Mouse (Mus musculus) heart, embryonic 10.5 days (tissue): Measurements from ENCODE around the gene Dock8. TPM values are rescaled to one million over a fixed set of nuclear protein-coding genes. Genes with fewer than 3 reads are reported as not detected.
"Not testable (repeated sequence)": the region's sequence is repeated elsewhere in the genome, so short reads cannot be mapped to it uniquely, and the experiment has no call there.

Source experiments
- DNase-seq: peaks from one replicate; pipeline ENCODE4 v3.0.0-alpha.2; 2017; ENCODE audit warnings: low spot score
- H3K27ac ChIP-seq: fragments of 300-500 bp; sonication (generic); 2 replicates; pipeline ENCODE4 v1.5.1; 2016; ENCODE audit warnings: mild to moderate bottlenecking
- H3K27me3 ChIP-seq: fragments of 300-500 bp; sonication (generic); 2 replicates; pipeline ENCODE4 v1.6.1; 2016; ENCODE audit warnings: mild to moderate bottlenecking; ENCODE audit not compliant: poor library complexity, insufficient read depth, severe bottlenecking
- H3K36me3 ChIP-seq: fragments of 300-500 bp; sonication (generic); 2 replicates; pipeline ENCODE4 v1.6.1; 2016; ENCODE audit warnings: mild to moderate bottlenecking, moderate library complexity
- H3K4me1 ChIP-seq: fragments of 300-500 bp; sonication (generic); 2 replicates; pipeline ENCODE4 v1.6.1; 2016; ENCODE audit warnings: mild to moderate bottlenecking
- H3K4me3 ChIP-seq: fragments of 300-500 bp; sonication (generic); 2 replicates; pipeline ENCODE4 v1.5.1; 2016; ENCODE audit warnings: mild to moderate bottlenecking, moderate library complexity
- H3K9me3 ChIP-seq: fragments of 300-500 bp; sonication (generic); 2 replicates; pipeline ENCODE4 v1.6.1; 2016; ENCODE audit warnings: mild to moderate bottlenecking, moderate library complexity
- WGBS: fragments of 180-500 bp; shearing (Covaris S2); methylation state at CpG from one replicate; pipeline ENCODE4 v1.1.7; 2016; 5-methylcytosine and 5-hydroxymethylcytosine counted together
- polyA plus RNA-seq: library from polyadenylated mRNA; unstranded; fragments of >200 nt; fragmentation: Nextera tagmentation; extraction: Ambion mirVana; gene quantifications from 2 replicates; pipeline ENCODE4 v1.2.1, GENCODE M21; 2016

Dock8 gene
- polyA plus RNA-seq, 1 experiment from 2014 or later, result 3.3 TPM

- Histone ChIP-seq H3K27me3 (peaks cover 8% of the 10 kb centered on the region), H3K4me3 (no peak overlapping the region), H3K9me3 (no peaks in the 10 kb centered on the region), H3K27ac (no peak overlapping the region), H3K36me3 (no peaks in the 10 kb centered on the region), H3K4me1 (peaks cover 4% of the 10 kb centered on the region; the same call in 1 of the 2 replicates)
- WGBS, result 62% methylated on average over 1 of the region's 1 CpGs
- no peak for DNase-seq
Measured at GRCm38 (mm10) chr19:25006686-25007085, 7.4 kb downstream of the Dock8 start.

GRCm38 (mm10) chr19:25008509-25008908 lies 9.2 kb downstream of the Dock8 start:
- no peaks in the 10 kb centered on the region for H3K9me3 ChIP-seq
- WGBS, result 78% methylated on average over 2 of the region's 2 CpGs
- DNase-seq, result no peak
- no peaks in the 10 kb centered on the region for H3K36me3 ChIP-seq
- H3K27me3 ChIP-seq, result no peaks in the 10 kb centered on the region
- peaks cover 4% of the 10 kb centered on the region; the same call in 1 of the 2 replicates for H3K4me1 ChIP-seq
- no peak overlapping the region for H3K27ac ChIP-seq
- no peak overlapping the region for H3K4me3 ChIP-seq

- Histone ChIP-seq H3K27ac (no peak overlapping the region), H3K9me3 (no peaks in the 10 kb centered on the region), H3K27me3 (no peaks in the 10 kb centered on the region), H3K36me3 (no peaks in the 10 kb centered on the region), H3K4me1 (no peaks in the 10 kb centered on the region), H3K4me3 (no peak overlapping the region)
- 86% methylated on average over 6 of the region's 6 CpGs for WGBS
- DNase-seq, result no peak
Measured at GRCm38 (mm10) chr19:25022766-25023165, 23.4 kb downstream of the Dock8 start.

GRCm38 (mm10) chr19:25031765-25032164 lies 32.4 kb downstream of the Dock8 start:
- DNase-seq, result no peak
- 75% methylated on average over 4 of the region's 4 CpGs for WGBS
- H3K4me3 ChIP-seq, result no peak overlapping the region
- H3K9me3 ChIP-seq, result no peaks in the 10 kb centered on the region
- H3K27ac ChIP-seq, result no peak overlapping the region
- no peaks in the 10 kb centered on the region for H3K36me3 ChIP-seq
- H3K27me3 ChIP-seq, result no peaks in the 10 kb centered on the region
- H3K4me1 ChIP-seq, result peaks cover 6% of the 10 kb centered on the region

GRCm38 (mm10) chr19:25033008-25033407 lies 33.7 kb downstream of the Dock8 start:
- H3K4me3 ChIP-seq, H3K27ac ChIP-seq, H3K9me3 ChIP-seq, DNase-seq, H3K27me3 ChIP-seq, H3K36me3 ChIP-seq, H3K4me1 ChIP-seq: not testable (repeated sequence)
- 84% methylated on average over 7 of the region's 18 CpGs for WGBS

GRCm38 (mm10) chr19:25035825-25036224 lies 36.5 kb downstream of the Dock8 start:
- Histone ChIP-seq H3K27me3 (no peaks in the 10 kb centered on the region), H3K4me3 (no peak overlapping the region), H3K9me3 (no peaks in the 10 kb centered on the region), H3K27ac (no peak overlapping the region), H3K36me3 (no peaks in the 10 kb centered on the region), H3K4me1 (peaks cover 10% of the 10 kb centered on the region)
- DNase-seq, result no peak
- WGBS, result 89% methylated on average over 6 of the region's 6 CpGs

GRCm38 (mm10) chr19:25036784-25037183 lies 37.5 kb downstream of the Dock8 start:
- peaks cover 10% of the 10 kb centered on the region for H3K4me1 ChIP-seq
- no peaks in the 10 kb centered on the region for H3K9me3 ChIP-seq
- H3K36me3 ChIP-seq, result no peaks in the 10 kb centered on the region
- H3K4me3 ChIP-seq, result no peak overlapping the region
- DNase-seq, result no peak
- no peak overlapping the region for H3K27ac ChIP-seq
- no peaks in the 10 kb centered on the region for H3K27me3 ChIP-seq
- WGBS, result 38% methylated on average over 5 of the region's 5 CpGs

GRCm38 (mm10) chr19:25037249-25037648 lies 37.9 kb downstream of the Dock8 start:
- no peak overlapping the region for H3K27ac ChIP-seq
- H3K9me3 ChIP-seq, result no peaks in the 10 kb centered on the region
- no peak for DNase-seq
- H3K36me3 ChIP-seq, result no peaks in the 10 kb centered on the region
- H3K27me3 ChIP-seq, result no peaks in the 10 kb centered on the region
- peaks cover 10% of the 10 kb centered on the region for H3K4me1 ChIP-seq
- no peak overlapping the region for H3K4me3 ChIP-seq
- 82% methylated on average over 4 of the region's 4 CpGs for WGBS

- DNase-seq, result no peak
- Histone ChIP-seq H3K4me1 (peaks cover 16% of the 10 kb centered on the region), H3K36me3 (no peaks in the 10 kb centered on the region), H3K27me3 (no peaks in the 10 kb centered on the region), H3K4me3 (no peak overlapping the region), H3K9me3 (no peaks in the 10 kb centered on the region), H3K27ac (no peak overlapping the region)
- WGBS, result 59% methylated on average over 6 of the region's 6 CpGs
Measured at GRCm38 (mm10) chr19:25038293-25038692, 39.0 kb downstream of the Dock8 start.

GRCm38 (mm10) chr19:25041209-25041608 lies 41.9 kb downstream of the Dock8 start:
- Histone ChIP-seq H3K4me3 (no peak overlapping the region), H3K36me3 (no peaks in the 10 kb centered on the region), H3K9me3 (no peaks in the 10 kb centered on the region), H3K27ac (no peak overlapping the region), H3K27me3 (no peaks in the 10 kb centered on the region), H3K4me1 (peaks cover 15% of the 10 kb centered on the region)
- DNase-seq, result no peak
- WGBS, result 51% methylated on average over 6 of the region's 6 CpGs

- no peak overlapping the region for H3K4me3 ChIP-seq
- no peaks in the 10 kb centered on the region for H3K9me3 ChIP-seq
- DNase-seq, result no peak
- 60% methylated on average over 11 of the region's 11 CpGs for WGBS
- no peaks in the 10 kb centered on the region for H3K36me3 ChIP-seq
- H3K27me3 ChIP-seq, result no peaks in the 10 kb centered on the region
- peaks cover 7% of the 10 kb centered on the region for H3K4me1 ChIP-seq
- no peak overlapping the region for H3K27ac ChIP-seq
Measured at GRCm38 (mm10) chr19:25042973-25043372, 43.6 kb downstream of the Dock8 start.

GRCm38 (mm10) chr19:25044057-25044456 lies 44.7 kb downstream of the Dock8 start:
- no peak for DNase-seq
- Histone ChIP-seq H3K27ac (no peak overlapping the region), H3K4me3 (no peak overlapping the region), H3K27me3 (no peaks in the 10 kb centered on the region), H3K36me3 (no peaks in the 10 kb centered on the region), H3K4me1 (peaks cover 7% of the 10 kb centered on the region), H3K9me3 (no peaks in the 10 kb centered on the region)
- 72% methylated on average over 3 of the region's 3 CpGs for WGBS

- Histone ChIP-seq H3K27ac (no peak overlapping the region), H3K36me3 (no peaks in the 10 kb centered on the region), H3K27me3 (no peaks in the 10 kb centered on the region), H3K4me3 (no peak overlapping the region), H3K9me3 (no peaks in the 10 kb centered on the region), H3K4me1 (no peaks in the 10 kb centered on the region; the same call in 1 of the 2 replicates)
- 91% methylated on average over 7 of the region's 7 CpGs for WGBS
- DNase-seq, result no peak
Measured at GRCm38 (mm10) chr19:25052355-25052754, 53.0 kb downstream of the Dock8 start.

GRCm38 (mm10) chr19:25053152-25053551 lies 53.8 kb downstream of the Dock8 start:
- no peaks in the 10 kb centered on the region for H3K27me3 ChIP-seq
- H3K4me3 ChIP-seq, result no peak overlapping the region
- WGBS, result 57% methylated on average over 7 of the region's 7 CpGs
- no peaks in the 10 kb centered on the region for H3K9me3 ChIP-seq
- no peaks in the 10 kb centered on the region; the same call in 1 of the 2 replicates for H3K4me1 ChIP-seq
- H3K36me3 ChIP-seq, result no peaks in the 10 kb centered on the region
- H3K27ac ChIP-seq, result no peak overlapping the region
- no peak for DNase-seq
